Mouse (Mus musculus): ENCODE measurements around the gene Sgk2. TPM values are rescaled to one million over a fixed set of nuclear protein-coding genes. Genes with fewer than 3 reads are reported as not detected.

The Sgk2 gene
- total and polyA plus RNA-seq, 2 experiments from 2014 or later = not detected

DNA sequence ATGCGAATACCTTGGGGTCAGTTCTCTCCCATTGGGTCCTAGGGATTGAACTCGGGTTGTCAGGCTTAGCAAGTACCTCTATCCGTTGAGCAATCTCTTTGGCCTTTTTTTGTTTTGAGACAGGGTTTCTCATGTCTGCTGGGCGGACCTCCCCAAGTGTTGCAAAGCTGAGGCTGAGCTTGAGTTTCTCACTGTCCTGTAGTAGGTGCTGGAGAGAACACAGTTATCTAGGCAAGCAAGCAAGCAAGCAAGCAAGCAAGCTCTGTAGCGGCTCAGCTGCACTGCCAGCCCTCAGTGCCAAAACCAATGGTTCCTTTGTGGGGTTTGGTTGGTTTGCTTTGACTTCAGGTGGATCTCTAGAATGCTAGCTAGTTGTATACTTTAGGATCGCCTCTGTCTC, 73.5 kb downstream of the Sgk2 start:
- 68% methylated on average over 6 of the region's 6 CpGs for WGBS
- H3K9ac ChIP-seq (replicated peaks; ENCODE audit: low read depth, low read length) = no peak overlapping the region

GRCm38 (mm10) chr2:163061203-163062118, 74.3 kb downstream of the Sgk2 start:
- Histone ChIP-seq H3K4me2 (ENCODE audit: low read depth, low read length) (no peak overlapping the region), H3K4me3 (ENCODE audit: low read depth, low read length) (no peak overlapping the region), H3K36me3 (replicated peaks; ENCODE audit: control insufficient read depth, insufficient read depth, low read length) (0 out of 2 replicates have a peak, but pooled peaks cover 10% of the 10 kb centered on the region), H3K4me1 (ENCODE audit: control insufficient read depth, insufficient read depth) (no peaks in the 10 kb centered on the region), H3K27ac (ENCODE audit: low read depth) (no peak overlapping the region), H3K9me3 (replicated peaks; ENCODE audit: control insufficient read depth, low read length) (no peaks in the 10 kb centered on the region), H3K27me3 (ENCODE audit: control insufficient read depth, insufficient read depth, low read length) (no peaks in the 10 kb centered on the region), H3K9ac (replicated peaks; ENCODE audit: low read depth, low read length) (no peak overlapping the region)
- no peak for ATAC-seq (ENCODE audit: insufficient read depth, low read depth)
- TF ChIP-seq EP300 (IDR thresholded peaks at IDR 0.05; ENCODE audit: low read depth) (no peak), CTCF (IDR thresholded peaks at IDR 0.05; ENCODE audit: low read depth) (no peak)
- DNase-seq (ENCODE audit: low spot score) = no peak
- 73% methylated on average over 8 of the region's 8 CpGs for WGBS

More for the DNA sequence above, 73.5 kb downstream of the Sgk2 start:
- TF ChIP-seq CTCF (IDR thresholded peaks at IDR 0.05; ENCODE audit: low read depth) = no peak
- H3K27ac ChIP-seq (ENCODE audit: low read depth) = no peak overlapping the region
- DNase-seq (ENCODE audit: low spot score) = no peak
- peaks cover 5% of the 10 kb centered on the region; the same call in 1 of the 2 replicates for H3K4me1 ChIP-seq (ENCODE audit: control insufficient read depth, insufficient read depth)
- no peak overlapping the region for H3K4me2 ChIP-seq (ENCODE audit: low read depth, low read length)
- ATAC-seq (ENCODE audit: insufficient read depth, low read depth) = no peak
- H3K36me3 ChIP-seq (replicated peaks; ENCODE audit: control insufficient read depth, insufficient read depth, low read length) = 0 out of 2 replicates have a peak, but pooled peaks cover 10% of the 10 kb centered on the region
- no peaks in the 10 kb centered on the region for H3K9me3 ChIP-seq (replicated peaks; ENCODE audit: control insufficient read depth, low read length)
- H3K27me3 ChIP-seq (ENCODE audit: control insufficient read depth, insufficient read depth, low read length) = no peaks in the 10 kb centered on the region
- H3K4me3 ChIP-seq (ENCODE audit: low read depth, low read length) = no peak overlapping the region

- Histone ChIP-seq H3K4me1 (ENCODE audit: control insufficient read depth, insufficient read depth) (no peaks in the 10 kb centered on the region), H3K9ac (replicated peaks; ENCODE audit: low read depth, low read length) (no peak overlapping the region), H3K36me3 (replicated peaks; ENCODE audit: control insufficient read depth, insufficient read depth, low read length) (0 out of 2 replicates have a peak, but pooled peaks cover 10% of the 10 kb centered on the region), H3K4me2 (ENCODE audit: low read depth, low read length) (no peak overlapping the region), H3K27me3 (ENCODE audit: control insufficient read depth, insufficient read depth, low read length) (no peaks in the 10 kb centered on the region), H3K9me3 (replicated peaks; ENCODE audit: control insufficient read depth, low read length) (no peaks in the 10 kb centered on the region), H3K27ac (ENCODE audit: low read depth) (no peak overlapping the region), H3K4me3 (ENCODE audit: low read depth, low read length) (no peak overlapping the region)
- ATAC-seq (ENCODE audit: insufficient read depth, low read depth) (no peak), DNase-seq (ENCODE audit: low spot score) (no peak)
- 81% methylated on average over 6 of the region's 6 CpGs for WGBS
- TF ChIP-seq EP300 (IDR thresholded peaks at IDR 0.05; ENCODE audit: low read depth) (no peak), CTCF (IDR thresholded peaks at IDR 0.05; ENCODE audit: low read depth) (no peak)
Measured at GRCm38 (mm10) chr2:163062119-163062508, 75.0 kb downstream of the Sgk2 start.

Other genes with a start within 250 kb of the Sgk2 start
- 71.6 and 76.9 TPM in 2 replicates for gene Srsf6, start 55.8 kb upstream of the Sgk2 start, total RNA-seq (2014; rRNA removed; ENCODE audit: low replicate concordance)
- 45.8 and 59.2 TPM in 2 replicates for gene Srsf6, start 55.8 kb upstream of the Sgk2 start, polyA plus RNA-seq (2015; fragmentation: Nextera tagmentation; extraction: Ambion mirVana)
- gene L3mbtl1, start 43.9 kb upstream of the Sgk2 start, total RNA-seq (2014; rRNA removed; ENCODE audit: low replicate concordance) = not detected in 2 replicates
- gene L3mbtl1, start 43.9 kb upstream of the Sgk2 start, polyA plus RNA-seq (2015; fragmentation: Nextera tagmentation; extraction: Ambion mirVana) = not detected in 2 replicates
- 15.4 and 18.5 TPM in 2 replicates for gene Ift52, start 30.0 kb downstream of the Sgk2 start, total RNA-seq (2014; rRNA removed; ENCODE audit: low replicate concordance)
- 28.2 and 31.3 TPM in 2 replicates for gene Ift52, start 30.0 kb downstream of the Sgk2 start, polyA plus RNA-seq (2015; fragmentation: Nextera tagmentation; extraction: Ambion mirVana)
- gene Mybl2, start 67.4 kb downstream of the Sgk2 start, total RNA-seq (2014; rRNA removed; ENCODE audit: low replicate concordance) = 2.8 and 4.3 TPM in 2 replicates
- gene Mybl2, start 67.4 kb downstream of the Sgk2 start, polyA plus RNA-seq (2015; fragmentation: Nextera tagmentation; extraction: Ambion mirVana) = 3.4 and 3.8 TPM in 2 replicates
- not detected in 2 replicates for gene Gtsf1l, start 100.5 kb downstream of the Sgk2 start, total RNA-seq (2014; rRNA removed; ENCODE audit: low replicate concordance)
- gene Gtsf1l, start 100.5 kb downstream of the Sgk2 start, polyA plus RNA-seq (2015; fragmentation: Nextera tagmentation; extraction: Ambion mirVana) = not detected in 2 replicates
- gene Tox2, start 215.8 kb downstream of the Sgk2 start, total RNA-seq (2014; rRNA removed; ENCODE audit: low replicate concordance) = 0.19 and 1.0 TPM in 2 replicates
- 1.2 and 1.7 TPM in 2 replicates for gene Tox2, start 215.8 kb downstream of the Sgk2 start, polyA plus RNA-seq (2015; fragmentation: Nextera tagmentation; extraction: Ambion mirVana)

Measured in heart, postnatal 0 days (tissue).